Mouse (Mus musculus) spleen, postnatal 4 days (tissue): ENCODE data around the gene Adap1.

Experiments
- DNase-seq, 2 experiments: peaks; one replicate each; pipeline ENCODE4 v3.0.0; 2022; ENCODE audit warnings: low spot score in 2 of 2

Adap1 gene

GRCm38 (mm10) chr5:139252081-139252909 lies 73.1 kb downstream of the Adap1 start, which contains the start of gene Get4:
Get4 (plus strand) TSS chr5:139252324.
- peak; percentile 97 to 99 for DNase-seq

GRCm38 (mm10) chr5:139251736-139252080 lies 73.7 kb downstream of the Adap1 start:
- DNase-seq: no peak

GRCm38 (mm10) chr5:139251279-139251678 lies 74.1 kb downstream of the Adap1 start:
- no peak for DNase-seq

GRCm38 (mm10) chr5:139248846-139249245 lies 76.6 kb downstream of the Adap1 start:
- no peak for DNase-seq

GRCm38 (mm10) chr5:139247767-139248166 lies 77.7 kb downstream of the Adap1 start:
- DNase-seq: no peak

- DNase-seq: peak in 1 of 2 experiments; percentile 47
These were observed 82.0 kb downstream of the Adap1 start for GRCm38 (mm10) chr5:139243384-139243783.

- no peak for DNase-seq
These were observed 84.2 kb downstream of the Adap1 start for GRCm38 (mm10) chr5:139241022-139241761.

GRCm38 (mm10) chr5:139237436-139237835 lies 88.0 kb downstream of the Adap1 start:
- DNase-seq: no peak

- no peak for DNase-seq
These were observed 91.0 kb downstream of the Adap1 start for GRCm38 (mm10) chr5:139234423-139234822.

- DNase-seq: no peak
These were observed 93.3 kb downstream of the Adap1 start for GRCm38 (mm10) chr5:139232083-139232482.

- DNase-seq: no peak
These were observed 95.7 kb downstream of the Adap1 start for GRCm38 (mm10) chr5:139229716-139230115.

GRCm38 (mm10) chr5:139228318-139228717 lies 97.1 kb downstream of the Adap1 start:
- DNase-seq: no peak

GRCm38 (mm10) chr5:139227645-139228044 lies 97.8 kb downstream of the Adap1 start:
- DNase-seq: no peak

- DNase-seq: no peak
These were observed 98.2 kb downstream of the Adap1 start for GRCm38 (mm10) chr5:139227236-139227635.

- no peak for DNase-seq
These were observed 102.1 kb downstream of the Adap1 start for GRCm38 (mm10) chr5:139223331-139223730.
